Mouse (Mus musculus) MN1 (cell line): ENCODE data around the gene Gpx6.

ENCODE experiments used
- DNase-seq: peaks from one replicate; pipeline ENCODE4 v3.0.0-alpha.2; 2016; ENCODE audit warnings: low spot score

Gpx6 gene

DNA sequence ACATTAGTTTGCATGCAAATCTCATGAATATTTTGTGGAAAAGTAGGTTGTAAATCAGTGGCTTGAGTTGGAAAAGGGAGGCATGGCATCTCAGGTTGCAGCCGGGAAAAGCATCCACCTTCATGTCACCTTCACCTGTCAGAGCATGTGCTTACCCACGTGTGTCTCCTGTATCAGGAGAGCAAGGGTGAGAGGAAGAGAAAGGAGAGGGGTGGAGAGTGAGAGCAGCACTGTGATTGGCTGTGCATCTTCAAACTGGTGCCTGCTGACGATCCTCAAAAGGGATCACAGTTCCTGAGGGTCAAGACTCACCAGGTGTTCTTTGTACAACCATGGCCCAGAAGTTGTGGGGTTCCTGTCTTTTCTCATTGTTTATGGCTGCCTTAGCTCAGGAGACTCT lies at the start of gene Gpx6:
TSS of gene Gpx6 (plus strand) at position 200 of the 400 bp plus-strand sequence.
- DNase-seq = no peak

- no peak for DNase-seq
These were observed 49.0 kb upstream of the Gpx6 start for GRCm38 (mm10) chr13:21262787-21263461.

GRCm38 (mm10) chr13:21263910-21264309 lies 48.0 kb upstream of the Gpx6 start:
- no peak for DNase-seq

- peak; percentile 53 for DNase-seq
These were observed 47.6 kb upstream of the Gpx6 start for GRCm38 (mm10) chr13:21264366-21264765.

- no peak for DNase-seq
These were observed 46.2 kb upstream of the Gpx6 start for GRCm38 (mm10) chr13:21265736-21266135.

GRCm38 (mm10) chr13:21267541-21267940 lies 44.4 kb upstream of the Gpx6 start:
- no peak for DNase-seq

DNA sequence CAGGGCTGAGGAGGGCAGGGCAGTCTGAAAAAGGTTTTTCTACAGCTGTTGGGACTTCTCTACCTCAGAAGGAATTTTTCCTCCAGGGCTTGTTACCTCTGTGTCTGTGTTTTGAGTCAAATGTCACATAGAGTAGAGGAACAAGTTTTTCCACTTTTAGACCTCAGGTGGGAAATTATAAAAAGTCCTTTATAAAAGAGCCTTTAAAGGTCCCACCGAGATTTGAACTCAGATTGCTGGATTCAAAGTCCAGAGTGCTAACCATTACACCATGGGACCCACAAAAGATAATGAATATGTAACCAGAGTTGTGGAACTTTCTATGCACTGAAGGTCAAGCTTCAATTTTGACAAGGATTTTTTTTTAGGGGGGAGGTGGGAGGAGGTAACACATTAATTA lies 43.7 kb upstream of the Gpx6 start:
- DNase-seq = no peak

- DNase-seq = peak; percentile 62
These were observed 36.7 kb upstream of the Gpx6 start for GRCm38 (mm10) chr13:21275021-21275814.

GRCm38 (mm10) chr13:21275815-21276550 lies 35.9 kb upstream of the Gpx6 start:
- peak; percentile 84 for DNase-seq

DNA sequence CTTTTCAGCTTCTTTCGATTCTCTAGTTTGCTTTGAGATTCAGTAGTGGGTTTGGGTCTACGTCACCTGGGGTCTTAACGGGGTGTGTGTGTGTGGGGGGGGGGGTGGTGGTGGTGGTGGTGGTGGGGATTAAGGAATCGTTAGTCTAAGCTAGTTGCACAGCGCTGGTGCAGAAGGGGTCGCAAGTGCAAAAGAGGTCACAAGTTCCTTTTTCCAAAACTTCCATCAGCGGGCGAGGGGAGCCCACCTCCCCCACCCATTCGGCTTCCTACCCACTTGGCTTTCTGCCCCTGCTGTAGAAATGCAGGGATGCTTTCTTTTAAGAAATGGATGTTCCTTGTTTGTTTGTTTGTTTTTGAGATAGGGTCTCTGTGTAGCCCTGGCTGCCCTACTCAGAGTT lies 35.4 kb upstream of the Gpx6 start:
- DNase-seq = no peak

GRCm38 (mm10) chr13:21279076-21279475 lies 32.8 kb upstream of the Gpx6 start:
- no peak for DNase-seq

DNA sequence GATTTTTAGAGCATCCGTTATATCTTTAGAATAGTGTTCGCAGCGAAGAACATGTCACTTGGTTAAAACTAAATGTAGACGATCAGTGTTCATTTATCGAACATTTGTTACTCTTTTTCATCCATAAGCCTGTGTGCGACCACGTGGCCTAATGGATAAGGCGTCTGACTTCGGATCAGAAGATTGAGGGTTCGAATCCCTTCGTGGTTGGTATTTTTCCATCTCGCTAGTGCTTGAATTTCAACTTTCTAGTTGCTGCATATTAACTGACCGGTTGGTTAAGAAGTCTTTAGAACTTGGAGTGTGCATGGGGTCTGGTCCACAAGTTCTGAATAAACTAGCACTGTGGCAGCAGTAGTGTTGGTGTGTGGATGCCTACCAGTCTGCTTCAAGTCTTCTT lies 32.4 kb upstream of the Gpx6 start:
- DNase-seq = peak; percentile 86

- no peak for DNase-seq
These were observed 19.3 kb upstream of the Gpx6 start, which contains the start of gene Gpx5 for GRCm38 (mm10) chr13:21292631-21293030. Gpx5 (minus strand) TSS chr13:21292731.

- no peak for DNase-seq
These were observed 13.4 kb upstream of the Gpx6 start for GRCm38 (mm10) chr13:21298557-21298956.

- DNase-seq = no peak
These were observed 7.3 kb upstream of the Gpx6 start for GRCm38 (mm10) chr13:21304483-21305066.

DNA sequence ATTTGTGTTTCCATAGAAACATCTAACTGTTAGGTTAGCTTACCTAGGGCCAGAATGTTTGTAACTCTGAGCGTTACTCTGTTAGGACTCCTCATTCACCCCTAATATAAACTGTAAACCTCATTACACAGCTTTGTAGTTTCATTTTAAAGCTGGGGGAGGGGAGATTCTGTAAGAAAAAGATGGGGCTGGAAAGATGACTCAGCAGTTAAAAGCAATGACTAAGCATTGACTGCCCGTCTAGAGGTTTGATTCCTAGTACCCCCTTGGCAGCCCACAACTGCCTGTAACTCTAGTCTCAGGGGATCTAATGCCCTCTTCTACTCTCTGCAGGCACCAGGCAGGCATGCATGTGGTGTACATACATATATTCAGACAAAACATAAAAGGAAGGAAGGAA lies 2.1 kb upstream of the Gpx6 start:
- no peak for DNase-seq

- no peak for DNase-seq
These were observed 929 bp downstream of the Gpx6 start for GRCm38 (mm10) chr13:21312854-21313253.

GRCm38 (mm10) chr13:21313903-21314302 lies 2.0 kb downstream of the Gpx6 start:
- DNase-seq = no peak

DNA sequence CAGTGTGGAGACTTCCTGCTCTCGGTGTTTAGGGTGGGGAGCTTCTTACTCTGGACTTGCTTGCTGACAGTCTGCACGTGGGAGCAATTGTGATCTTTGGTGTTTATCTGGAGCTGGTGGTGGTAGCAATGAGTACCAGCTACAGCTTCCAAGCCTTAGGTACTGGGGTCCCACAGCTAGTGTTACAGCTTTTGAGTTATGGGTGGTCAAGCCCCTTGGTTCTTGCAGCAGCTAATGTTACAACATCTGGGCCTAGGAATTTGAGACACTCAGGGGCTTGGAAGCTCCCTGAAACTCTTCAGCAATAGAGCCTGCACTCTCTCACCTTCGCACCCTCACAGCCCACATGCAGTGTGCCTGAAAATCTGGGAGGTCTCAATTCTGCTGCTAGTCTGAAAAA lies 8.3 kb downstream of the Gpx6 start:
- no peak for DNase-seq

DNA sequence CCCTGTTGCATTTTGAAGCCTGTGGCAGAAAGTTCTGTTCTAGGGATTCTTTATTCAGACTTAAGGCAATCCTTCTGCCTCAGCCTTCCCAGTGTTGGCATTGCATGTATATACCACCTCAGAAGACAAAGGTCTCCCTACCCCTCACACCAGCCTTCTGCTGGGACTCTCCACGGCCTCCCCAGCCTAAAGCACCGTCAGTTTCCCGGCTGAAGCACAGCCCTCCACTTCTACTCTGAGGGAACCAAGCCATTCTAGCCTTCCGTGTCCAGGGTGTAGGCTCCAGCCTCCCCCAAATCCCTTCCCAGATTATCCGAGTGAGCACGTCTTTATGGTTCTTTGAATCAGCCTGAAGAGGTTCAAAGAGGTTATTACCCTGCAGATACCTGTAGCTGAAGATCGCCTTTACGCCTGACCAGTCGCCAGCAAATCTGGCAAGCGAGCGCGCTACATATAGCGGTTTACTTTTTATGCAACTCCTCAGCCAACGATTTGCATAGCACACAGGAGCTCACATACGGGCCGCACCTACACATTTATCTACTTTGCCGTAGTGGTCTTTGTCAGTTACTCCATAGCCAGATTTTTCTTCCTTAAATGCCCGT lies 10.1 kb downstream of the Gpx6 start:
- DNase-seq = no peak

- peak; percentile 51 for DNase-seq
These were observed 10.8 kb downstream of the Gpx6 start for GRCm38 (mm10) chr13:21322509-21323375.
